In genomic region chr11:97699626-97700002, GRCm38 (mm10) we compare ENCODE assay signal across 8 mouse cellular contexts. TPM values are rescaled to one million over a fixed set of nuclear protein-coding genes. Genes with fewer than 3 reads are reported as not detected.
A peak's percentile ranks its signal among the peaks of the same experiment; 100 is the strongest.
DNase-seq lines count a peak whose midpoint lies in the region; ATAC-seq and TF ChIP-seq lines count a peak whose summit lies in the region.

No protein-coding gene starts in this region.

- H3K27me3 ChIP-seq in heart, embryonic 13.5 days (replicated peaks) = no peaks in the 10 kb centered on the region
- peaks cover 44% of the 10 kb centered on the region for H3K27me3 ChIP-seq in liver, embryonic 14.5 days (ENCODE audit: control insufficient read depth, insufficient read depth, low read length)
- H3K27me3 ChIP-seq in neural tube, embryonic 15.5 days (replicated peaks) = no peaks in the 10 kb centered on the region

- no peak for TF ChIP-seq CTCF in liver, embryonic 14.5 days (IDR thresholded peaks at IDR 0.05; ENCODE audit: low read depth)

- peak overlapping the region; percentile 99 for H3K27ac ChIP-seq in heart, embryonic 13.5 days (replicated peaks)
- H3K27ac ChIP-seq in liver, embryonic 14.5 days = no peak overlapping the region
- H3K27ac ChIP-seq in neural tube, embryonic 15.5 days (replicated peaks) = peak overlapping the region; percentile 97

- H3K4me2 ChIP-seq in heart, embryonic 13.5 days = peak overlapping the region; percentile 97
- H3K4me2 ChIP-seq in liver, embryonic 14.5 days (ENCODE audit: low read depth) = peak overlapping the region; percentile 76
- peak overlapping the region; percentile 90 for H3K4me2 ChIP-seq in neural tube, embryonic 15.5 days

- peak; percentile 95 for DNase-seq in 416B (ENCODE audit: low read depth)
- DNase-seq in adrenal gland, postnatal 25 days = peak; percentile 85
- peak; percentile 47 for DNase-seq in fibroblast of lung, adult 2 months (ENCODE audit: low read depth)
- peak; percentile 98 for DNase-seq in kidney, postnatal 10 days
- no peak for DNase-seq in liver, embryonic 14.5 days (ENCODE audit: low read depth in 3 of 3, low spot score in 3 of 3)
- peak; percentile 79 for DNase-seq in urinary bladder, postnatal 25 days (ENCODE audit: low spot score)

- H3K36me3 ChIP-seq in heart, embryonic 13.5 days = peaks cover 5% of the 10 kb centered on the region; the same call in 1 of the 2 replicates
- no peaks in the 10 kb centered on the region for H3K36me3 ChIP-seq in liver, embryonic 14.5 days (replicated peaks; ENCODE audit: control insufficient read depth, insufficient read depth, low read depth)
- no peaks in the 10 kb centered on the region for H3K36me3 ChIP-seq in neural tube, embryonic 15.5 days

- ATAC-seq in heart, embryonic 13.5 days (ENCODE audit: extremely low read depth, insufficient number of reproducible peaks, low FRiP score, low TSS enrichment) = peak; percentile 5; the same call in 1 of the 2 replicates
- ATAC-seq in liver, embryonic 14.5 days (ENCODE audit: insufficient read depth) = no peak
- ATAC-seq in neural tube, embryonic 15.5 days (ENCODE audit: low FRiP score) = peak; percentile 67

- peak overlapping the region; percentile 96 for H3K4me3 ChIP-seq in heart, embryonic 13.5 days
- peak overlapping the region; percentile 49 to 57 for H3K4me3 ChIP-seq in liver, embryonic 14.5 days (ENCODE audit: insufficient read depth in 1 of 2, low read depth in 2 of 2, low read length in 2 of 2)
- peak overlapping the region; percentile 95 for H3K4me3 ChIP-seq in neural tube, embryonic 15.5 days (replicated peaks)

- H3K9ac ChIP-seq in heart, embryonic 13.5 days = peak overlapping the region; percentile 98
- no peak overlapping the region for H3K9ac ChIP-seq in liver, embryonic 14.5 days (replicated peaks)
- H3K9ac ChIP-seq in neural tube, embryonic 15.5 days (replicated peaks) = peak overlapping the region; percentile 94

- no peak for TF ChIP-seq EP300 in liver, embryonic 14.5 days (IDR thresholded peaks at IDR 0.05; ENCODE audit: low read depth)

- 0% methylated on average over 5 of the region's 9 CpGs for WGBS in heart, embryonic 13.5 days
- 0% methylated on average over 9 of the region's 9 CpGs for WGBS in liver, embryonic 14.5 days (ENCODE audit: insufficient replicate concordance)
- 0% methylated on average over 3 of the region's 9 CpGs for WGBS in neural tube, embryonic 15.5 days

- peaks cover 64% of the 10 kb centered on the region for H3K4me1 ChIP-seq in heart, embryonic 13.5 days
- H3K4me1 ChIP-seq in liver, embryonic 14.5 days (replicated peaks; ENCODE audit: control insufficient read depth in 2 of 2, insufficient read depth in 2 of 2, low read length in 1 of 2) = peaks cover 3 to 18% of the 10 kb centered on the region in 2 experiments; a peak in 2 of 4 replicates
- peaks cover 61% of the 10 kb centered on the region for H3K4me1 ChIP-seq in neural tube, embryonic 15.5 days

- H3K9me3 ChIP-seq in heart, embryonic 13.5 days = no peaks in the 10 kb centered on the region
- no peaks in the 10 kb centered on the region for H3K9me3 ChIP-seq in liver, embryonic 14.5 days (ENCODE audit: control insufficient read depth, low read length)
- H3K9me3 ChIP-seq in neural tube, embryonic 15.5 days (replicated peaks) = no peaks in the 10 kb centered on the region

RNA-seq across cellular contexts. Expression of gene Pcgf2, which starts 0.7 kb away (rescaled TPM):
- 27.0 and 36.1 TPM in 2 replicates for total RNA-seq in adrenal gland, postnatal 25 days (2021)
- polyA plus RNA-seq in heart, embryonic 13.5 days (2015; fragmentation: Nextera tagmentation; extraction: Ambion mirVana) = 10.5 and 11.0 TPM in 2 replicates
- 4.4 and 4.9 TPM in 2 replicates for polyA plus RNA-seq in liver, embryonic 14.5 days (2012; rRNA removed)
- 1.5 and 1.8 TPM in 2 replicates for polyA plus RNA-seq in liver, embryonic 14.5 days (2014; fragmentation: Nextera tagmentation; extraction: Ambion mirVana)
- 17.6 and 17.7 TPM in 2 replicates for polyA plus RNA-seq in neural tube, embryonic 15.5 days (2015; fragmentation: Nextera tagmentation; extraction: Ambion mirVana)

RNA-seq across cellular contexts. Expression of gene Psmb3, which starts 3.6 kb away (rescaled TPM):
- total RNA-seq in adrenal gland, postnatal 25 days (2021) = 216 and 226 TPM in 2 replicates
- polyA plus RNA-seq in heart, embryonic 13.5 days (2015; fragmentation: Nextera tagmentation; extraction: Ambion mirVana) = 371 and 445 TPM in 2 replicates
- polyA plus RNA-seq in liver, embryonic 14.5 days (2012; rRNA removed) = 197 and 261 TPM in 2 replicates
- 318 and 330 TPM in 2 replicates for polyA plus RNA-seq in liver, embryonic 14.5 days (2014; fragmentation: Nextera tagmentation; extraction: Ambion mirVana)
- polyA plus RNA-seq in neural tube, embryonic 15.5 days (2015; fragmentation: Nextera tagmentation; extraction: Ambion mirVana) = 458 and 459 TPM in 2 replicates

RNA-seq across cellular contexts. Expression of gene Cisd3, which starts 14.0 kb away (rescaled TPM):
- total RNA-seq in adrenal gland, postnatal 25 days (2021) = 164 and 166 TPM in 2 replicates
- polyA plus RNA-seq in heart, embryonic 13.5 days (2015; fragmentation: Nextera tagmentation; extraction: Ambion mirVana) = 44.1 and 53.7 TPM in 2 replicates
- polyA plus RNA-seq in liver, embryonic 14.5 days (2012; rRNA removed) = 3.0 and 4.9 TPM in 2 replicates
- polyA plus RNA-seq in liver, embryonic 14.5 days (2014; fragmentation: Nextera tagmentation; extraction: Ambion mirVana) = 10.0 and 11.4 TPM in 2 replicates
- polyA plus RNA-seq in neural tube, embryonic 15.5 days (2015; fragmentation: Nextera tagmentation; extraction: Ambion mirVana) = 46.9 and 50.1 TPM in 2 replicates

RNA-seq across cellular contexts. Expression of gene Mllt6, which starts 36.4 kb away (rescaled TPM):
- total RNA-seq in adrenal gland, postnatal 25 days (2021) = 49.4 and 53.6 TPM in 2 replicates
- 1.7 and 1.9 TPM in 2 replicates for polyA plus RNA-seq in heart, embryonic 13.5 days (2015; fragmentation: Nextera tagmentation; extraction: Ambion mirVana)
- 1.0 TPM in 2 replicates for polyA plus RNA-seq in liver, embryonic 14.5 days (2012; rRNA removed)
- 0.22 and 0.25 TPM in 2 replicates for polyA plus RNA-seq in liver, embryonic 14.5 days (2014; fragmentation: Nextera tagmentation; extraction: Ambion mirVana)
- 2.3 and 3.1 TPM in 2 replicates for polyA plus RNA-seq in neural tube, embryonic 15.5 days (2015; fragmentation: Nextera tagmentation; extraction: Ambion mirVana)

RNA-seq across cellular contexts. Expression of gene Pip4k2b, which starts 44.9 kb away (rescaled TPM):
- 28.7 and 30.7 TPM in 2 replicates for total RNA-seq in adrenal gland, postnatal 25 days (2021)
- polyA plus RNA-seq in heart, embryonic 13.5 days (2015; fragmentation: Nextera tagmentation; extraction: Ambion mirVana) = 0.90 and 1.0 TPM in 2 replicates
- polyA plus RNA-seq in liver, embryonic 14.5 days (2012; rRNA removed) = 4.4 and 5.0 TPM in 2 replicates
- 0.56 and 0.61 TPM in 2 replicates for polyA plus RNA-seq in liver, embryonic 14.5 days (2014; fragmentation: Nextera tagmentation; extraction: Ambion mirVana)
- polyA plus RNA-seq in neural tube, embryonic 15.5 days (2015; fragmentation: Nextera tagmentation; extraction: Ambion mirVana) = 3.8 and 5.0 TPM in 2 replicates

Comparison
In these comparisons a context has a peak if more than half of its experiments do, and no peak if none do; other contexts are left out.
1. DNase-seq: peak in 416B (single experiment), adrenal gland, postnatal 25 days (single experiment), fibroblast of lung, adult 2 months (single experiment), kidney, postnatal 10 days (single experiment) and urinary bladder, postnatal 25 days (single experiment); none in liver, embryonic 14.5 days (0 of 3).
2. Peak in every context shown above with its lines, with median percentiles within 50 percentile points of each other: H3K4me2 ChIP-seq and H3K4me3 ChIP-seq.